Mouse (Mus musculus) CD8-positive naive resting alpha-beta T cell, adult 2 months (primary cell): ENCODE measurements around the gene Actr1b.
"Not testable (repeated sequence)": the region's sequence is repeated elsewhere in the genome, so short reads cannot be mapped to it uniquely, and the experiment has no call there.

ENCODE experiments used
- DNase-seq, 2 experiments: peaks; one replicate each; pipeline ENCODE4 v3.0.0; 2022; ENCODE audit warnings: low read depth in 2 of 2, low spot score in 2 of 2

Gene Actr1b

GRCm38 (mm10) chr1:36707797-36708196 lies 6.4 kb downstream of the Actr1b start:
- DNase-seq, result no peak

GRCm38 (mm10) chr1:36707166-36707565 lies 7.1 kb downstream of the Actr1b start:
- DNase-seq, result no peak

GRCm38 (mm10) chr1:36697030-36697429 lies 17.2 kb downstream of the Actr1b start:
- no peak for DNase-seq

GRCm38 (mm10) chr1:36696411-36696810 lies 17.8 kb downstream of the Actr1b start:
- DNase-seq, result no peak

GRCm38 (mm10) chr1:36694871-36695270 lies 19.4 kb downstream of the Actr1b start:
- no peak for DNase-seq

- DNase-seq, result peak; percentile 91 to 92
Measured at GRCm38 (mm10) chr1:36691271-36692155, 22.7 kb downstream of the Actr1b start, which contains the start of gene Cox5b. Gene Cox5b, plus strand, starts transcription at chr1:36691449.

- DNase-seq, result no peak
Measured at GRCm38 (mm10) chr1:36690671-36691235, 23.5 kb downstream of the Actr1b start.

- peak; percentile 53 to 65 for DNase-seq
Measured at GRCm38 (mm10) chr1:36683810-36684467, 30.3 kb downstream of the Actr1b start.

GRCm38 (mm10) chr1:36682620-36683355 lies 31.4 kb downstream of the Actr1b start, which contains the start of gene Fam178b:
Gene Fam178b, minus strand, starts transcription at chr1:36683183.
- no peak for DNase-seq

GRCm38 (mm10) chr1:36680893-36681292 lies 33.3 kb downstream of the Actr1b start:
- DNase-seq, result no peak

- no peak for DNase-seq
Measured at GRCm38 (mm10) chr1:36674936-36675335, 39.3 kb downstream of the Actr1b start.

- no peak for DNase-seq
Measured at GRCm38 (mm10) chr1:36672648-36673350, 41.4 kb downstream of the Actr1b start.

- no peak for DNase-seq
Measured at GRCm38 (mm10) chr1:36671260-36671659, 43.0 kb downstream of the Actr1b start.

GRCm38 (mm10) chr1:36670256-36670655 lies 44.0 kb downstream of the Actr1b start:
- DNase-seq, result no peak

- not testable (repeated sequence) for DNase-seq
Measured at GRCm38 (mm10) chr1:36668007-36668406, 46.2 kb downstream of the Actr1b start.

GRCm38 (mm10) chr1:36665934-36666333 lies 48.3 kb downstream of the Actr1b start:
- no peak for DNase-seq

GRCm38 (mm10) chr1:36665165-36665723 lies 49.0 kb downstream of the Actr1b start:
- no peak for DNase-seq

GRCm38 (mm10) chr1:36664457-36664856 lies 49.8 kb downstream of the Actr1b start:
- DNase-seq, result no peak

GRCm38 (mm10) chr1:36658621-36659399 lies 55.4 kb downstream of the Actr1b start:
- DNase-seq, result no peak
